Mouse (Mus musculus) adipocyte (in vitro differentiated cells): ENCODE results near the gene Hormad2.

ENCODE experiments used
- DNase-seq: peaks from one replicate; pipeline ENCODE4 v3.0.0-alpha.2; 2016; ENCODE audit warnings: low spot score

Hormad2 gene

DNA sequence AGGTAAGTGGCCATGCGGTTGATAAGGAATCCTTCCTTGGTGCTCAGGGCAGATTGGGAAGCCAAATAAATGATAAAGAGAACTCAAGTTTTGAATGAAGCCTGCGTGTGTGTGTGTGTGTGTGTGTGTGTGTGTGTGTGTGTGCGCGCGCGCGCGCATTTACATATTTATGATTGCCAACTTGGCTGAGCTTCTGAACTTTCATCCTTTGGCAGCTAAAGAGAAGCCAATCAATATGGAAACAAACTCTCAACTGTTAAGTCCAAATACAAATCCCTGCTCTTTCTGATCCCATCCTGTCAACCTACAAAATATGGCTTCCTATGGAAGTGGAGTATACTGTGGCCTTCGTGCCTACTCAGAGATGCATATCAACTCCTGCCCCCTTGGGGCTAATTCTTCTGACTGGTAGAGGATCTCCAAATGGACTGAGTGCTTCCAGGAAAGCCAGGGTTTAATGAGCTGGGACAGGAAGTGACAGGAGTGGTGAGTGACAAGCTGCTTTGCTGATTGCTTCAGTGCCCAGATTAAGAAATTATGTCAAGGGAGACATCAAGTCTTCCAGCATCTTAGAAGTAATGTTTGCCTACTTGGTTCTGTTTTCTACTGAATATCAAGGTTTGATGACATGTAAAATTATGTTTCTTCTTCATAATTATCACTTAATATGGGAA, 5.4 kb upstream of the Hormad2 start:
- DNase-seq, result peak; percentile 71

DNA sequence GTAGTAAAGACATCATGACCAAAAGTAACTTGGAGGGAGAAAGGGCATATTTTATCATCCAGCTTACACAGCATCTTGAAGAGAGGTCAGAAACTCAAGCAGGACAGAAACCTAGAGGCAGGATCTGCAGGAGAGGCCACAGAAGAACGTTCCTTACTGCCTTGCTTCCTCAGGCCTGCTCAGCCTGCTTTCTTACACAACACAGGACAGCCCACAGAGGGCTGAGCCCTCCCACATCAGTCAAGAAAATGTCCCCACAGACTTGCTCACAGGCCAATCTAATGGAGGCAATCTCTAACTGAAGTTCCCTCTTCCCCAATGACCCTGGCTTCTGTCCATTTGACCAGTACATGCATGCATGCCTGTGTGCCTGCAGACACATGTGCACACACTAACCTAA, 1.4 kb upstream of the Hormad2 start:
- peak; percentile 46 for DNase-seq

- DNase-seq, result peak; percentile 19
These were observed 2.7 kb downstream of the Hormad2 start for GRCm38 (mm10) chr11:4438211-4438610.

- DNase-seq, result no peak
These were observed 3.6 kb downstream of the Hormad2 start for GRCm38 (mm10) chr11:4437318-4437717.

GRCm38 (mm10) chr11:4436631-4437030, 4.3 kb downstream of the Hormad2 start:
- DNase-seq, result peak; percentile 65

GRCm38 (mm10) chr11:4434461-4434860, 6.4 kb downstream of the Hormad2 start:
- no peak for DNase-seq

GRCm38 (mm10) chr11:4423818-4424217, 17.1 kb downstream of the Hormad2 start:
- DNase-seq, result no peak

DNA sequence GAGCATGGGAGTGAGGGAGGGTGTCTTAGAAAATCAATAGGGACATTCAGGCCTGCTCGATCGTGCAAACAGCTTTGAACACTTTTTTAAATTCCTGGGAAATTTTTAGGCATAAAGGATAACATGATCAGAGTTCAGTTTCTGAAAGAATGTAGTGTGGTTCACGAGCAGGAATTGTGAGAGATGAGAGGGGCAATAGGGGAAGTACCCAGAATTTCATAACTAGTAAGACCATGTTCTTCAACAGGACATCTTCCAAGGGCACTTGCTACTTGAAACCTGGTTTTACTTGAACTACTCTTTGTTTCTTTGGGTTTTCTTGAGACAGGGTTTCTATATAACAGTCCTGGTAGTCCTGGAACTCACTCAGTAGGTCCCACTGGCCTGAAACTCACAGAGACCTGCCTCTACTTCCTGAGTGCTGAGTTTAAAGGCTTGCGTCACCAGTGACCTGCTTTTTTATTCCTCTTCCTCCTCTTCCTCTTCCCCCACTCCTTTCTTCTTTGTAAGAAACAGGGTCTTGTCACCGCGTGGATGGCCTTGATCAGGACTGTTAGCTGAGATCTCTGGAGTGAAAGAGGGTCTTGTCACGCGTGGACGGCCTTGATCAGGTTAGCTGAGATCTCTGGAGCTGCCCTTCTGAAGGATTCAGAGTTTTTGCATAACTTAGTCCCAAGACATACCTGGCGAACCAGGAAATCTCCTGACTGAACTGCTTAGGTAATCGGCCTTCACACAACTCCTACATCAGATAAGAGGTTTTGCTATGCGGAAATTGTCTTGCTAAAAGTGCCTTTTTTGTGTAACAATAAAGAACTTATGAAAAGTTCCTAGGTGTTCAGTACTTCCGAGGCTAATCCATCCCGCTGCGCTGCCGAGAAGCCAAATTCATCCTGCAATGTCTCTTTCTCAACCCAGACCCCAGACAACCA, 18.1 kb downstream of the Hormad2 start:
- no peak for DNase-seq

GRCm38 (mm10) chr11:4421933-4422488, 18.9 kb downstream of the Hormad2 start:
- DNase-seq, result peak; percentile 48

DNA sequence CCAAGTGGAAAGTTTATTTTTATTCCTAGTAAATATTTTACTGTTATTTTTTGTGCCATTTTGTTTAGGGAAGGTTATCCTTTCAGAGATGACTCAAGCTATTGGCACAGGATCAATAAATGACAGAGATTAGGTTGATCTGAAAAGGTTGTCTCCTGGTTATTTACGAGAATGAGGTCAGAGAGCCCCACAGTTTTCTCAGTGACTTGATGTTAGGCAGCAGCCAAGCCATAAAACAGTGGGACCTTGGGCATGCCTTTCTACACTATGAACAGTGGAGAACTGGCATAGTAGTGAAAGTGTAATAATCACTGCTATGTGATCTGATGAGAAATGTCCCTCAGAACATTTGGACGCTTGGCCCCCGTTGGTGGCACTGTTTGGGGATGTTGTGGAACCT, 22.9 kb downstream of the Hormad2 start:
- DNase-seq, result no peak

- DNase-seq, result no peak
These were observed 28.6 kb downstream of the Hormad2 start for GRCm38 (mm10) chr11:4412294-4412693.

GRCm38 (mm10) chr11:4404277-4404676, 36.6 kb downstream of the Hormad2 start:
- DNase-seq, result no peak

GRCm38 (mm10) chr11:4403381-4403780, 37.5 kb downstream of the Hormad2 start:
- no peak for DNase-seq

GRCm38 (mm10) chr11:4401251-4401650, 39.7 kb downstream of the Hormad2 start:
- DNase-seq, result peak; percentile 14

DNA sequence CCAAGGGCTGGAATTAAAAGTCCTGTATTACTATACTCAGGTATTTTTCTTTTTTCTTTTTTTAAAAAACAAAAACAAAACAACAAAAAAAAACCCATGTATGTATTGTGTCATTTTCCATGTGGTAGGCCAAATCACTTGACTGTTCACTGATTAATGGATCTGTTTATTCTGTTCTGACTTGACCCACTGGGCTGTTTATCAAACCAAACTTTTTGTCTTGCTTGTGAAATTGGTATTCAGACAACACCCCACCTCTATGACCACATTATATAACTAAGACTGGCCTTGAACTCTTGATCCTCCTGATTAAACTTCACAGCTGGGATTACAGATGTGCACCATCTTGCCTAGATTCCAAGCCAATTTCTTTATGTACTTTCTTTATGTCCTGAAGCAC, 46.7 kb downstream of the Hormad2 start:
- peak; percentile 48 for DNase-seq

- DNase-seq, result no peak
These were observed 52.9 kb downstream of the Hormad2 start for GRCm38 (mm10) chr11:4388018-4388417.

DNA sequence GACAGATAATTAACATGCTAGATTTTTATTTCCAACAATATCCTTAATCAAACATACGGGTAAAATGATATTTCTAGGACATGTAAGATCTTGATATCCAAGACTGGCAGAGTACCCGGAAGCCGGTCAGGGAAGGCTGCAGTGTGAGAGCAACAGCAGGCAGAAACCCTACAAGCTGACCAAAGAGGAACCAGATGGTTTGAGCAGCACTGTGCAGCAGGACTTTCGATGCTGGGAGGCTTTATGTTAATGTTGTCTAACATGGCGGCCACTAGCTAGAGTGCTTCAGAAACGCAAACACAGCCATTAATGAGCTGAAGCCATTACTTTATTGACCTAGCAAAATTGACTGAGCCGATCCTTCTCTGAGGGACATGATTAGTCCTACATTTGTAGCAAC, 58.6 kb downstream of the Hormad2 start:
- DNase-seq, result no peak

- DNase-seq, result no peak
These were observed 61.0 kb downstream of the Hormad2 start for GRCm38 (mm10) chr11:4379857-4380256.

DNA sequence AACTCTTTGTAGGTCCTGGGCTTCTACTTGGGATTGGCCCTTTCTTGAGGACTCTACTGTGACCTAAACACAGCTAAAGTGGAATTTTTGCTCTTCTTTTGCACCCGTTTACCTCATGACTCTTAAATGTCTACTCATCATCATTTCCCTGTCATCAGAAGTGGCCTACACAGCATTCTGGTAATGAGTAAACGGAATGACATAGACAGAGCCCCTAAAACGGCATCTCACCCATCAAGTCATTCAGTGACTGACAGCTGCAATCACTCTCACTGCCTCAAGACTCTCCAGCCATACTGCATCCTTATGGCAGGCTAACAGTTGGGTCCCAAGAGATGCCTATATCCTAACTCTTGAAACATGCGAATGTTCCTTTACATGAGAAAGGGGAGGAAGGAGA, 74.5 kb downstream of the Hormad2 start:
- no peak for DNase-seq

- no peak for DNase-seq
These were observed 85.5 kb downstream of the Hormad2 start for GRCm38 (mm10) chr11:4355430-4355829.

DNA sequence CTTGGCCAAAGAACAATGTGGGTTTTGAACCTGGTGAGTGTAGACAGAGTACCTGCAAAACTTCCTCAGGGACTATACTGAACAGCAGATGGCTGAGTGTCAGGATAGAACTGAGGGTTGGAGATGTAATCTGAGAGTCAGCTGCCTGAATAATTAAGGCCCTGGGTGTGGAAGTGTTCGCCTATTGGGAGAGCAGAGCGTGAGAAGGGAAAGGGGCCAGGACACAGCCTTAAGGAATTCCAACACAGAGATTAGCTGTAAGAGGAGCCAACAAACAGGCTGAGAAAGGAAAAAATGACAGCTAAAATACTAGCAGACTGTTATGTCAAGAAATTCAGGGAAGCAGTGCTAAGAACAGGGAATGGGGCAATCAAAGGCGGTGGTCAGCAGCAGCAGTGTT, 88.3 kb downstream of the Hormad2 start:
- peak; percentile 16 for DNase-seq

- DNase-seq, result no peak
These were observed 97.0 kb downstream of the Hormad2 start for GRCm38 (mm10) chr11:4343926-4344325.

DNA sequence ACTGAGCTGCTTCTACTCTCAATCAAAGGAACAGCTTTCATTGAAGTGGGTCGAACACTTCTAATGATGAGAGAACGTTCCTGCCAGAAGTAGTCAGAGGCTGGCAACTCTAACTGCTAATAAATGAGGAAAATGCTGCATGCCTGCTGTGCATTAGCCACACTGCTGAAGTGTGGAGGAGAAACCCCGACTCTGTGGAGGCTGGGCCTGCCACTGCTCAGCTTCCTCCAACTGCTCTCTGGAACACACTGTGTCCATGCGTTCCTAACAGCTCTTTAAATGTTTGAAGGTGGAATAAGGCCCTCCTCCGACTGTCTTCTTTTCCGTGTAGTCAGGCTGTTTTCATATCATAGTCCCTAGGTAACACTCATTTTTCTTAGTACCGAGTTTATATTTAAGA, 98.9 kb downstream of the Hormad2 start:
- no peak for DNase-seq
